Mouse (Mus musculus) small intestine, adult 2 months (tissue): ENCODE measurements around the gene Mrpl52. TPM values are rescaled to one million over a fixed set of nuclear protein-coding genes. Genes with fewer than 3 reads are reported as not detected.

Source experiments
- H3K27ac ChIP-seq: fragments of 200-500 bp; 2 replicates; pipeline ENCODE4 v1.5.1; 2012; ENCODE audit warnings: low read depth, low read length, control low read depth, inconsistent platforms; ENCODE audit not compliant: insufficient read depth
- H3K27me3 ChIP-seq: fragments of 200-500 bp; 2 replicates; pipeline ENCODE4 v1.6.1; 2012; ENCODE audit warnings: mild to moderate bottlenecking, moderate library complexity, low read length, inconsistent platforms; ENCODE audit not compliant: control insufficient read depth, insufficient read depth
- H3K36me3 ChIP-seq: fragments of 200-500 bp; 2 replicates; pipeline ENCODE4 v1.6.1; 2012; ENCODE audit warnings: mild to moderate bottlenecking, low read length, control low read depth, inconsistent platforms; ENCODE audit not compliant: control insufficient read depth, insufficient read depth
- H3K4me1 ChIP-seq: fragments of 200-500 bp; 2 replicates; pipeline ENCODE4 v1.6.1; 2012; ENCODE audit warnings: low read length, inconsistent platforms, mixed read lengths; ENCODE audit not compliant: control insufficient read depth, insufficient read depth, insufficient read length
- H3K4me3 ChIP-seq: fragments of 200-500 bp; 2 replicates; pipeline ENCODE4 v1.5.1; 2012; ENCODE audit warnings: low read depth, mild to moderate bottlenecking, control low read depth, inconsistent platforms, low read length, moderate library complexity
- CTCF ChIP-seq: fragments of 200-500 bp; IDR thresholded peaks from 2 replicates; pipeline ENCODE4 v1.5.1; 2012; ENCODE audit warnings: low read depth, mild to moderate bottlenecking, control low read depth, inconsistent platforms, low read length, moderate library complexity, mixed read lengths; ENCODE audit not compliant: insufficient replicate concordance, insufficient read length; ENCODE audit errors: extremely low read depth
- POLR2A ChIP-seq: fragments of 200-500 bp; IDR thresholded peaks from 2 replicates; pipeline ENCODE4 v1.6.1; 2012; ENCODE audit warnings: low read depth, mild to moderate bottlenecking, control low read depth, inconsistent platforms, low read length, moderate library complexity
- WGBS: fragments of 180-500 bp; shearing (Covaris S2); methylation state at CpG from one replicate; pipeline ENCODE4 v1.1.7; 2018; 5-methylcytosine and 5-hydroxymethylcytosine counted together
- polyA plus RNA-seq: library from polyadenylated mRNA; depleted of rRNA; stranded (reverse); fragments of >200 nt; gene quantifications from 2 replicates; pipeline ENCODE4 v1.2.3, GENCODE M21; 2012

Mrpl52 gene
- polyA plus RNA-seq, 1 experiment = 284 TPM

DNA sequence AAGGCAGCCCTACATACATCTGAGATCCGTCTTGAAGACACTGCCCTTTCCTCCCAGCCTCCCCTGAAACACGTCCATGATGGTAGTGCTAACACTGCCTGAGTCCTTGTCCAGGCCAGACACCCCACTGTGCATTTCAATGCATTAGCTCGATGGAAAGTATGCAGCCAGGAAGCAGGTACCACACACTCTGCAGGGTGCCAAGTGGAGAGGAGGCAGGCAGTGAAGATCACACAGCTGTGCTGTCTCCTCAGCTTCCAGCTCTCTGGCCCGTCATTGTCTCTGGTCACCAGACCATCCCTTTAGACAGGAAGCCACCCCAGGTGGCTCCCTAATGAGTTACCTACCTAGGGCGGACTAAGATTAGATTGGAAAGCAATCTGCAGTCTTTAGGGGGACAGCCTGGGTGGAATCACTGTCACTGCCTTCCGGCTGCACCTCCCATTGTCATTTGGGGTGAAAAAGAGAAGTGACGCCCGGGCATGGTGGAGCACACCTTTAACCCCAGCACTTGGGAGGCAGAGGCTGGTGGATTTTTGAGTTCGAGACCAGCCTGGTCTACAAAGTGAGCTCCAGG is 14.6 kb upstream of the Mrpl52 start:
- no peak overlapping the region for H3K4me3 ChIP-seq
- no peak overlapping the region for H3K27ac ChIP-seq
- no peak for TF ChIP-seq POLR2A
- TF ChIP-seq CTCF = no peak
- peaks cover 11% of the 10 kb centered on the region for H3K36me3 ChIP-seq
- no peaks in the 10 kb centered on the region for H3K27me3 ChIP-seq
- peaks cover 24% of the 10 kb centered on the region for H3K4me1 ChIP-seq
- WGBS = 77% methylated on average over 9 of the region's 9 CpGs

- Histone ChIP-seq H3K4me3 (no peak overlapping the region), H3K27me3 (no peaks in the 10 kb centered on the region), H3K27ac (no peak overlapping the region; the same call in 1 of the 2 replicates), H3K36me3 (0 out of 2 replicates have a peak, but pooled peaks cover 6% of the 10 kb centered on the region), H3K4me1 (peaks cover 24% of the 10 kb centered on the region)
- 67% methylated on average over 2 of the region's 2 CpGs for WGBS
- TF ChIP-seq POLR2A (no peak), CTCF (peak; percentile 65; the same call in 1 of the 2 replicates)
These were observed 14.0 kb upstream of the Mrpl52 start for GRCm38 (mm10) chr14:54412629-54413170.

DNA sequence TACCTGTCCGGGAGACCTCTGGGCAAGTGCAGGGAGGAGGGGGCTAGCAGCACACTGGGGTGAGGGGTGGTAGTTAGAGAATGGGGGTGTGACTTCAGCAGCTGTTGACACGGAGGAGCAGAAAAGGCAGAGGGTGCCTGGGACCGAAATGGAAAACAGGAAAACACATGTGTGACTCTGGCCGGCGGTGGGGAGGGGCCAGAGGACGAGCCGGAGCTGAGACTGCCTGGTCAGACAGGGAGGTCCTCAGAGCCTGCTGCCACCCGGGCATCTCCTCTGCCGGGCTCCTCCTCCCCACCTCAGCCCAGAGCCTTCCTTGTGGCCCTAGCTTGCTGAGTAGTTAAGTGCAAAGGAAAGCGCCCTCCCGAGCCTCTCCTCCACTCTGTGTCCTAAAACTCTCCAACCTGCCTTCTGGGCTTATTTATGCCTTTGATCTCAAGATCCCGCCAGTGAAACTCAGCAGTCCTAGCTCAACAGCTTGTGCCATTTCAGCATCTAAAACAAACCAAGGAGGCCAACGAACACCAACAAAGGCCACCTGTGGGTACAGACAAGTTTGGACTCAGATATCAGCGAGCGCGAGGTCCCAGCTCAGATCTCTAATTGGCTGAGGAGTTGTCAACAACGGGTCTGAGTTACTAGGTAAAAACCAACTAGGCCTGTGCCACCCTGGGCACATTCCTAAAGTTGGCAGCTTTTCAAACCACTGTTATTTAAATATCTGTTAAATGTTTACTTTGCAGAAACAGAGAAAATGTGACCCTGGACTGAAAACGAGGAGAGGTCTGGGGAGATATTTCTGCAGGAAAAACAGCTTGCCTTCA is 12.6 kb upstream of the Mrpl52 start:
- TF ChIP-seq CTCF = no peak
- TF ChIP-seq POLR2A = no peak
- H3K27ac ChIP-seq = peak overlapping the region; percentile 47

DNA sequence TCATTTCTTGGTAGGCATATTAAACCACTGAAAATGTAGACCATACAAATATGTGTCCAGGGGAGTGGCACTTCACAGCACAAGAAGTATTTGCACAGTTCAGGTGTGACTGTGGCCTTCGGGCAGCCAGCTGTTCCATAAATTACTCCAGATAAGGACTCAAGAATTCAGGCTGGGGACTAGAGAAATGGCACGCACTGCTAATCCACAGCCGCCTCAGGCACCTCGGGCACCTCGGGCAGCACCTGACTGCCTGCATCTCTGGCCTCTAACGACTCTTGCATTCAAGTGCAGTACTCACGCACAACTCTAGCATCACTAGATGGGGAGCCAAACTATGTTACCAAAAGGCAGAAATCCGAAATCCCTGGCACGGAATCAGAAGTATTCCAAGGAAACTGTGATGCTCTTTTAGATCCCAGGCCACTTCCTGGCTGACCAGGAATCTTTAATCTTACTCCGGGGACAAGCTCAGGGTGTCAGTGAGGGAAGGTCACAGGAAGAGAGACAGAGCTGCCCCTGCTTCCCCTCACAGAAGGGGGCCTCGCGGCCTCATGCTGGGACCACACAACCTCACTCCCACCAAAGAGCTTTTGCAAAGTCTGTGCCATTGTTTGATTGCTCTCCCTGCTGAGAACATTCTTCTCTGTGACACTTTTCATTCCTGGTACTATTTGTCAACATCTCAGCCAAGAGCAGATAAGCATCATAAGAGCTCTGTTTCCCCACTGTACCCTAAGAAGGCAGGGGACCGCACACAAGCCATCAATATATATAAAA is 11.3 kb upstream of the Mrpl52 start:
- Histone ChIP-seq H3K27me3 (no peaks in the 10 kb centered on the region), H3K27ac (no peak overlapping the region), H3K4me1 (peaks cover 19% of the 10 kb centered on the region), H3K36me3 (no peaks in the 10 kb centered on the region), H3K4me3 (no peak overlapping the region)
- TF ChIP-seq POLR2A (no peak), CTCF (no peak)
- WGBS = 34% methylated on average over 13 of the region's 13 CpGs

More for the DNA sequence above, 12.6 kb upstream of the Mrpl52 start:
- H3K36me3 ChIP-seq = no peaks in the 10 kb centered on the region
- peaks cover 19% of the 10 kb centered on the region for H3K4me1 ChIP-seq
- 9% methylated on average over 18 of the region's 18 CpGs for WGBS
- H3K4me3 ChIP-seq = peak overlapping the region; percentile 31
- no peaks in the 10 kb centered on the region for H3K27me3 ChIP-seq

GRCm38 (mm10) chr14:54416229-54416775 is 10.4 kb upstream of the Mrpl52 start:
- Histone ChIP-seq H3K4me1 (peaks cover 17% of the 10 kb centered on the region), H3K36me3 (no peaks in the 10 kb centered on the region), H3K27me3 (no peaks in the 10 kb centered on the region), H3K4me3 (no peak overlapping the region), H3K27ac (no peak overlapping the region)
- 76% methylated on average over 5 of the region's 5 CpGs for WGBS
- no peak for TF ChIP-seq POLR2A
- no peak for TF ChIP-seq CTCF

DNA sequence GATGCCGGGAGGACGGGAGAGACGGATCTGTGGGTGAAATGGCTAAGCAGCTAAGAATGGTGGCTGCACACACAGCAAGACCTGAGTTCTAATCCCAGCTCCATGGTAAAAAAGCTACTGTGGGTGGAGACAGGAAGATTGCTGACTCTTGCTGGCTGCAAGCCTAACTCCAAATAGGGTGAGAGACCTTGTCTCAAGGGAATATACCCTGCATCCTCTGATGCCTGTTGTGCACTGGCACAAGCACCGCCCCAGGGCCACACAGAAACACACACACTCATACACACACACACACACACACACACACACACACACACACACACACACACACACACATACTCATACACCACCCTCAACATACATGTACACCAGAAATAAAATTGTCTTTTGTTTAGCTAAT is 9.9 kb upstream of the Mrpl52 start:
- H3K27ac ChIP-seq = no peak overlapping the region
- no peaks in the 10 kb centered on the region for H3K36me3 ChIP-seq
- no peak for TF ChIP-seq CTCF
- no peak for TF ChIP-seq POLR2A
- H3K27me3 ChIP-seq = no peaks in the 10 kb centered on the region
- 89% methylated on average over 4 of the region's 4 CpGs for WGBS
- H3K4me3 ChIP-seq = no peak overlapping the region
- H3K4me1 ChIP-seq = peaks cover 17% of the 10 kb centered on the region
